Mouse (Mus musculus): ENCODE data around the gene Gabrd.

DNA sequence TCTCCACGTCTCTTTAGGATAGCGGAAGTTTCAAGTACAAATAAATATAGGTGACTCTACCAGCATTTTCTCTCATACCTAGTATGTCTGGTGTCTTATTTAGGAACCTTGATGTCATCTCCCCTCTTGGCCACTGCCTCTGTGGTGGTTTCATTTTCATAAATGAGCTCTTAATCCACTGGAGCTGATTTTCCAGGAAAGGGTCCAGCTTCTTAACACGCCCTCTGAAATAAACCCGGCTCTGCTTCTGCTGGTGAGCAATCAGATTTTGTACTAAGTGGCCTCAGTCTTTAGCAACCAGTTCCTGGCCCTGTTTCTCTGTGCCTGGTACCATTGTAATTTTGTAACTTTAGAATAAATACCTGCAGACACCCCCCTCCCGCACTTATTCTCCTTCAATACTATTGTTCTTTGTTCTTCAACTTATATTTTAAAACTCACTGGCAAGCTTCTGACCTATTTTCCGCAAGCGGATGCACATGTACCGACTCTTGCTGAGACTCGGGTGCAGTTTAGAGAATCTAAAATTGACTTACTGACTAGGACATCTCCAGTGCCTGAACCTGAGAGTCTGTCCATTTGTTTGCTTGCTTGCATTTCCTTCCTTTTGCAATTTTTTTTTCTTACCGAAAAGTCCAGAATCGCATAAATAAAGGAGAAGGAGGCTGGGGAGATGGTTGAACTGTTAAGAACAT lies 15.9 kb upstream of the Gabrd start:
- TF ChIP-seq POLR2A (IDR thresholded peaks at IDR 0.05; ENCODE audit: borderline replicate concordance, extremely low read depth, low read depth, low read length) (no peak), CTCF (IDR thresholded peaks at IDR 0.05; ENCODE audit: insufficient read depth, low read length) (no peak)

Data from lung, adult 2 months (tissue).